Mouse (Mus musculus) C2C12 (cell line): ENCODE results near the gene Rab3ip.

ENCODE experiments used
- CEBPB ChIP-seq: IDR thresholded peaks from one replicate; pipeline ENCODE4 v1.6.1; 2011; ENCODE audit warnings: low read depth, mild to moderate bottlenecking, control low read depth, moderate library complexity
- CTCF ChIP-seq: IDR thresholded peaks from one replicate; pipeline ENCODE4 v1.5.1; 2011; ENCODE audit not compliant: control insufficient read depth, insufficient read depth, insufficient read length
- MYOD1 ChIP-seq: IDR thresholded peaks from one replicate; pipeline ENCODE4 v1.6.1; 2011; ENCODE audit warnings: low read depth; ENCODE audit not compliant: control insufficient read depth, insufficient read length
- USF1 ChIP-seq: IDR thresholded peaks from one replicate; pipeline ENCODE4 v1.6.1; 2011; ENCODE audit warnings: low read depth, mild to moderate bottlenecking, control low read depth, moderate library complexity

- TF ChIP-seq CTCF (no peak), USF1 (no peak), CEBPB (no peak), MYOD1 (no peak)
Observed at GRCm38 (mm10) chr10:116926428-116927113, 24.0 kb downstream of the Rab3ip start.
